Mouse (Mus musculus) midbrain, embryonic 16.5 days (tissue): ENCODE results near the gene Klre1. TPM values are rescaled to one million over a fixed set of nuclear protein-coding genes. Genes with fewer than 3 reads are reported as not detected.

ENCODE experiments used
- ATAC-seq: fragments of 200-750 bp; cut with Nextera tagmentation; 2 replicates; pipeline ENCODE4 v1.8.0; 2017; ENCODE audit warnings: moderate TSS enrichment
- H3K27ac ChIP-seq: fragments of 300-500 bp; sonication (generic); 2 replicates; pipeline ENCODE4 v1.5.1; 2014; ENCODE audit warnings: mild to moderate bottlenecking, low read length, mixed read lengths
- H3K27me3 ChIP-seq: fragments of 300-500 bp; sonication (generic); 2 replicates; pipeline ENCODE4 v1.6.1; 2014; ENCODE audit warnings: low read depth, low read length, mixed read lengths; ENCODE audit not compliant: control insufficient read depth, insufficient read depth
- H3K36me3 ChIP-seq: fragments of 300-500 bp; sonication (generic); 2 replicates; pipeline ENCODE4 v1.6.1; 2014; ENCODE audit warnings: mild to moderate bottlenecking, low read length, moderate library complexity, mixed read lengths; ENCODE audit not compliant: control insufficient read depth, insufficient read depth
- H3K4me1 ChIP-seq: fragments of 300-500 bp; sonication (generic); 2 replicates; pipeline ENCODE4 v1.6.1; 2014; ENCODE audit warnings: mild to moderate bottlenecking, low read length, mixed read lengths; ENCODE audit not compliant: control insufficient read depth, insufficient read depth
- H3K4me2 ChIP-seq: fragments of 300-500 bp; sonication (generic); 2 replicates; pipeline ENCODE4 v1.6.1; 2014; ENCODE audit warnings: mild to moderate bottlenecking, low read length, mixed read lengths
- H3K4me3 ChIP-seq: fragments of 300-500 bp; sonication (generic); 2 replicates; pipeline ENCODE4 v1.5.1; 2014; ENCODE audit warnings: low read depth, mild to moderate bottlenecking, low read length, moderate library complexity, mixed read lengths
- H3K9ac ChIP-seq: fragments of 300-500 bp; sonication (generic); 2 replicates; pipeline ENCODE4 v1.6.1; 2014; ENCODE audit warnings: low read depth, low read length, mixed read lengths
- H3K9me3 ChIP-seq: fragments of 300-500 bp; sonication (generic); replicated peaks from 2 replicates; pipeline ENCODE4 v1.6.1; 2014; ENCODE audit warnings: mild to moderate bottlenecking, low read length, mixed read lengths; ENCODE audit not compliant: control insufficient read depth, poor library complexity, severe bottlenecking
- WGBS: fragments of 180-500 bp; shearing (Covaris S2); extraction: QIAGEN DNeasy Blood & Tissue Kit; methylation state at CpG from one replicate; pipeline ENCODE4 v1.1.7; 2014; 5-methylcytosine and 5-hydroxymethylcytosine counted together
- polyA plus RNA-seq: library from polyadenylated mRNA; unstranded; fragments of >200 nt; fragmentation: Nextera tagmentation; extraction: Ambion mirVana; gene quantifications from 2 replicates; pipeline ENCODE4 v1.2.1, GENCODE M21; 2015

Klre1 gene
- not detected in 2 replicates for polyA plus RNA-seq

DNA sequence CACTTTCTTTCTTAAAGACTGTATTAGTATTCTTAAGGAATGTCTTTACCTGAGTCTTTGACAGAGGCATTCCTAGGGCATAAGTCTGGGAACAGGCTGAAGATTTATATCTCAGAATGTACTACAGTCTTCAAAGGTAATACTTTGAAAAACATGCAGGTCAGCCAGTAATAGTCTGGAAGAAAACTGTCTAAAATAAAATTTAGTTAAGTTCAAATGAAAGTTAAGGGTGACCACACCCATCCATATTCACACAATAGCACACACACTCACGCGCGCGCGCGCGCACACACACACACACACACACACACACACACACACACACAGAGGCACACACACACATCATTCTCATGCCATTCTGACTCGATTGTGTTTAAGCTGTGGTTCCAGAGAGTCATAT, at the start of gene Klre1:
Gene Klre1 (plus strand): TSS at position 301 of the 400 bp plus-strand sequence.
- Histone ChIP-seq H3K4me1 (no peaks in the 10 kb centered on the region), H3K4me3 (no peak within 1 kb of the TSS), H3K27ac (no peak within 1 kb of the TSS), H3K9me3 (no peaks in the 10 kb centered on the region), H3K36me3 (no peaks in the 10 kb centered on the region), H3K9ac (no peak within 1 kb of the TSS), H3K27me3 (no peaks in the 10 kb centered on the region), H3K4me2 (no peak within 1 kb of the TSS)
- ATAC-seq, result no peak
- WGBS, result 91% methylated on average over 8 of the region's 8 CpGs

DNA sequence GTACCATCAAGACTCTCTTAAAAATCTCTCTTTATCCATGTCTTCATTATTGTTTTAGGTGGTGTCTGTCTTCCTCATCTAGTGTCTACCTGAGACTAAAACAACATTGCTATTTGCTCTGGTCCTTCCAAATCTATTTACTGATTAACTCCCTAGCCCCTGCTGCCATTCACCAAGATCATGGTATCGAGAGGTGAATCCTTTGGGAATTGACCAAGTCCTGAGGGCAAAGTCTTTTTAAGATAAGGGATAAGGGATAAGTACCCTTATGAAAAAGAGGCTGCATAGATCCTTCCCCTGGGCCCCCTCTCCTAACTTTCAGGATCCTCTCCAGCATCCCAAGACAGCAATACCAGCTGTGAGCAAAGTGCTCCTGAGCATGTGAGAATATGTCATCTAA, 48.1 kb upstream of the Klre1 start:
- Histone ChIP-seq H3K4me1 (peaks cover 9% of the 10 kb centered on the region), H3K36me3 (no peaks in the 10 kb centered on the region), H3K27ac (no peak overlapping the region), H3K9me3 (no peaks in the 10 kb centered on the region), H3K4me2 (no peak overlapping the region), H3K4me3 (no peak overlapping the region), H3K9ac (no peak overlapping the region), H3K27me3 (no peaks in the 10 kb centered on the region)
- no peak for ATAC-seq
- 81% methylated on average over 1 of the region's 1 CpGs for WGBS

DNA sequence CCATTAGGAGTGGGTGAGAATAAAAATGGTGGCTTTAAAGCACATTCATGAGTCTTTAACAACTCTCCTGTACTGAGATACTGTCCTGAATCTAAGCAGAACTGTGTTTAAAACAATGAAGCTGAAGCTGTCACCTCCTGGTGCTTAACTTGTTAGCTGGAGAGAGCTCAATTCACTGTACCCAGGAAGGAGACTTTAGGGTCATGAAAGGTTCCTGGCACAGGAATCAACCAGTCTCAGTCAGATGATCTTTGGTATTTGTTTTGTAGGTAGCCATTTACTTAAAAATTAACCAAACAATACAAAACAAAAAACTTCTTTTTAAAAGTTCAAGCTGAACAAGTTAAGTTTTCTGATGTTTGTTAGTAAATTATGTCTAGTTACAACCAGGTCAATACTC, 47.4 kb upstream of the Klre1 start:
- no peak overlapping the region for H3K4me3 ChIP-seq
- no peak for ATAC-seq
- no peak overlapping the region for H3K9ac ChIP-seq
- no peaks in the 10 kb centered on the region for H3K27me3 ChIP-seq
- H3K36me3 ChIP-seq, result no peaks in the 10 kb centered on the region
- no peak overlapping the region for H3K27ac ChIP-seq
- peaks cover 15% of the 10 kb centered on the region for H3K4me1 ChIP-seq
- H3K9me3 ChIP-seq, result no peaks in the 10 kb centered on the region
- no peak overlapping the region for H3K4me2 ChIP-seq

DNA sequence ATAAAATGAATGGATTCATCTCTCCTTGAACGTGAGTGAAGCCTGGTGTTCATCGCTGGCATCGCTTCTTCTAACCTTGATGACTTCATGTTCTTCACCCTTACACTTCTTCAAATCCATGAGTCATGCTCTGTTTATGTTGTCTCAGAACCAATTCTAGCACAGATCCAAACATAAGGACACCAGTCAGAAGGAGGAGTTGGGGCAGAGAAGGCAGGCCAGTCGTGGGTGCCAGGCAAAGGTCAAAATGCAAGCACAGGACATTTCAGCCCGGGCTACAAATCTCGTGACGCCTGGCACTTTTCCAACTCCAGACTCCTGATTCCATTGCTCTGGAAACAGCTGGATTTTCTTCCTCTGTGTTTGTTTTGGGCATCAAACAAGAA, 45.2 kb upstream of the Klre1 start:
- 30% methylated on average over 7 of the region's 7 CpGs for WGBS
- no peaks in the 10 kb centered on the region for H3K9me3 ChIP-seq
- H3K36me3 ChIP-seq, result no peaks in the 10 kb centered on the region
- H3K4me1 ChIP-seq, result peaks cover 29% of the 10 kb centered on the region
- H3K27ac ChIP-seq, result peak overlapping the region; percentile 94
- H3K4me3 ChIP-seq, result peak overlapping the region; percentile 88
- peak overlapping the region; percentile 92 for H3K9ac ChIP-seq
- peak; percentile 23 for ATAC-seq
- H3K4me2 ChIP-seq, result peak overlapping the region; percentile 84
- H3K27me3 ChIP-seq, result no peaks in the 10 kb centered on the region

DNA sequence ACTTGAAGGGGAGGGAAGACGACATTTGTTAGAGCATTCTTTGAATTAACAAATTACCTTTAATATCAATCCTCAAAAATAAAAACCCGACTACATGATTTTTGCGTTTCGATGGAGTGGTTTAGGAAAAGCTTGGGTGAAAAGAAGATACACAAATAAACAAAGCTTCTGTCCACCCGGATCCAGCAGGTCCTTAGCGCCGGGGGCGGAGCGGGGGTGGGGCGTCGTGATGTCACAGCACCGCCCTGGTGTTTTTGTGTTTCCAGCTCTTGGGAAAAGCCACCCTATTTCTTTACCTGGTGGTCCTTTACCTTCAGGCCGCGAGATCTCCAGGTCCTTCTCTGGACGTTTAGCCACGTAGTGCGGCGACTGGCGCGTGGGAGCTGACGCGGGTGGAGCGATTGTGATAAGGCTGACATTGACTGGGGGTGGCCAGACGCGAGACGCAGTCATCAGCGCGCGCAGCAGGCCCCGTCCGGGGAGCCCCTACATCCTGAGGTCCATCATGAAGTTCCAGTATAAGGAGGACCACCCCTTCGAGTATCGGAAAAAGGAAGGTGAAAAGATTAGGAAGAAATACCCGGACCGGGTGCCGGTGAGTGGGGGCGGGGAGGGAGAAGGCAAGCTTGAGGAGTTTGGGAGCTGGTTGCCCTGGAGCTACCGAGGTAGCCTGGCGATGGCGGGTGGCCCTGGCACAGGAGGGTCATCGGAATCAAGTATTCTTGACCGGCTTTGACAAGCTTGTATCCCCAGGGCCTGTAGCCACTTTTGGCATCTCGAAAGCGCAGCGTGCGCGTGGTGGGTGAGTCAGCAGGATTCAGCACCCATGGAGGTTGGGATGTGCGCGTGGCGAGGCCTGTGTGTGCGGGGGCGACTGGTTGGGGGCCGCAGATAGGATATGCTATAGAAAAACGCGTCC, 44.5 kb upstream of the Klre1 start, which contains the start of gene Gabarapl1:
Gene Gabarapl1 (plus strand): TSS at position 219 of the 919 bp plus-strand sequence.
- Histone ChIP-seq H3K4me3 (peak within 1 kb of the TSS; percentile 88), H3K9me3 (no peaks in the 10 kb centered on the region), H3K9ac (peak within 1 kb of the TSS; percentile 92), H3K4me2 (peak within 1 kb of the TSS; percentile 84), H3K4me1 (peaks cover 29% of the 10 kb centered on the region), H3K27ac (peak within 1 kb of the TSS; percentile 94), H3K36me3 (peaks cover under 1% of the 10 kb centered on the region; the same call in 1 of the 2 replicates), H3K27me3 (no peaks in the 10 kb centered on the region)
- under 1% methylated on average over 55 of the region's 55 CpGs for WGBS
- ATAC-seq, result peak; percentile 89

DNA sequence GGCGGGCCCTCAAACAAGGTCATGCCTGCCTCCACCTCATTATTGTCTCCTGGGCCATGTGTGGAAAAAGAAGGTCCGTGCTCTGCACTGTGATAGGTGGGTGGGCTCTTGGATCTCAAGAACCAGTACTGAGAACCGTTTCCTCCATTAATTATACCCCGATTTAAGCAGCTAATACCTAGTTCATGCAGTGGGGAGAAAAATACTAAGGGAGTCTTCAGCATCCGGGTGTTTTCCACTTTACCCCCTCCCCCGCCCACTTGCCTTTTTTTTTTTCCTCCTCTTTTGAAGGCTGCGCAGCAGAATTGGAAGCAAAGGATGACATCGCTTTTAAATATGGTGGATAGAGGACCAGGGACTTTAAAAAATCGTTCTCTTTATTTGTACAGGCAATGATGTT, 43.6 kb upstream of the Klre1 start:
- peaks cover 29% of the 10 kb centered on the region for H3K4me1 ChIP-seq
- H3K4me3 ChIP-seq, result peak overlapping the region; percentile 88
- H3K9me3 ChIP-seq, result no peaks in the 10 kb centered on the region
- no peaks in the 10 kb centered on the region for H3K27me3 ChIP-seq
- H3K36me3 ChIP-seq, result peaks cover 7% of the 10 kb centered on the region
- peak overlapping the region; percentile 84 for H3K4me2 ChIP-seq
- WGBS, result 4% methylated on average over 9 of the region's 9 CpGs
- H3K9ac ChIP-seq, result peak overlapping the region; percentile 92
- peak overlapping the region; percentile 94 for H3K27ac ChIP-seq
- peak; percentile 68 for ATAC-seq

DNA sequence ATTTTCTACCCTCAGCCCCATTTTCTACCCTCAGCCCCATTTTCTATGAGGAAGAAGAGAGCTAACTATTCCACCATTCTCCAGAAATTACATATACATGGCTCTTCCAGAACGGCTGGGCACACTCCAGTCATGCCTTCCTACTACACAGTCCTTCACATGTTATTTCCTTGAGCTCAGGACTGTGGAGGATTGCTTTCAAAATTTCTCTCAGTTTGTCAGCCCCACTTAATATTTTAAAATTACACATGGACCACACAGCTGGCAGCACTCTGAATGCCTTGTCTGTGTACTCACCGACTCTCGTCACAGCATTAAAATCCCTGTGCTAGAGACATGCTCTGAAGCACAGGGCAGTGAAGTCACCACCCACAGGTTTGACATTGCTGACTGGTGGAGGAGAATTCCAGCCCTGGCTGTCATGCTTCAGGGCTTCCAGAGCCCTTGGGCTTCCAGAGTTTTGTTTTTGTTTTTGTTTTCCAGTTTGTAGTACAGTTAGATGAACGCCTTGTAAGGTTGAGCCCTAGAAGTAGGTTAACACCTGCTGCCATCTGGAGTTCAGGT, 43.0 kb upstream of the Klre1 start:
- peaks cover 14% of the 10 kb centered on the region for H3K36me3 ChIP-seq
- H3K4me1 ChIP-seq, result peaks cover 29% of the 10 kb centered on the region
- H3K9me3 ChIP-seq, result no peaks in the 10 kb centered on the region
- H3K27ac ChIP-seq, result peak overlapping the region; percentile 94
- H3K27me3 ChIP-seq, result no peaks in the 10 kb centered on the region
- WGBS, result 26% methylated on average over 4 of the region's 4 CpGs
- H3K4me3 ChIP-seq, result peak overlapping the region; percentile 88
- H3K4me2 ChIP-seq, result peak overlapping the region; percentile 84
- peak overlapping the region; percentile 92 for H3K9ac ChIP-seq
- peak; percentile 33 for ATAC-seq

DNA sequence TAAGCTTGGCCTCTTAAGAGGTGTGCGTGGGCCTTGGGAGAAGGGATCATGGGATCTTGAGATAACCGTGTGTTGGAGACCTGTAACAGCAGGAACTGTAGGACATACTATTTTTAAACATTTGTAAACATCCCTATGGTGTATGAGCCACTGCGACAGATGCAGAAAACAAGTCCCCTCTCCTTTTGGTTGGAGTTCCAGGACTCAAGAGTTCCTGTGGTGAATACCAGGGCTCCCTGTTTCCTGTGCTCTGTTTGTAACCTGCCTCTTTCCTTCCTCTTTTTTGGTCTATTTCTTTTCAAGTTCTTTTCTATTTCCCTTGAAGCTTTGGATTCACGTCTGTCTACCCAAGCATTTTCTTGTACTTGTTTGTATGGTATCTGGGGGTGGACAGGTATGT, 42.0 kb upstream of the Klre1 start:
- peak overlapping the region; percentile 88 for H3K4me3 ChIP-seq
- no peaks in the 10 kb centered on the region for H3K9me3 ChIP-seq
- ATAC-seq, result no peak
- H3K4me1 ChIP-seq, result peaks cover 29% of the 10 kb centered on the region
- no peak overlapping the region for H3K27ac ChIP-seq
- H3K4me2 ChIP-seq, result peak overlapping the region; percentile 84
- 85% methylated on average over 4 of the region's 4 CpGs for WGBS
- H3K27me3 ChIP-seq, result no peaks in the 10 kb centered on the region
- no peak overlapping the region for H3K9ac ChIP-seq
- peaks cover 20% of the 10 kb centered on the region for H3K36me3 ChIP-seq

DNA sequence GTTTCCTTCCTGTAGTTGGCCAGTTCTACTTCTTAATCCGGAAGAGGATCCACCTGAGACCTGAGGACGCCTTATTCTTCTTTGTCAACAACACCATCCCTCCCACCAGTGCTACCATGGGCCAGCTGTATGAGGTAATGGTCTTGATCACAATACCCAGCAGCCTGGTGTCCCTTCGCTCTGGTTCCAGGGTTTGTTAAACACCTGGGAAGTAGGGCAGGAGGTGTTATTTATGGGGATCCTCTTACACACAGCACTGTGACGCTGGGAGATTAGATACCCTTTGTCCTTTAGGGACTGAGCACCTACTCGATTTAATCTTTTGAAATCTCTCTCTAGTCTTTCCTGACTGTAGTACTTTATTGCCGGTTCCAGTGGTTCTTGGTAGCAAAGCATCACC, 39.1 kb upstream of the Klre1 start:
- H3K4me2 ChIP-seq, result no peak overlapping the region
- peaks cover 23% of the 10 kb centered on the region for H3K4me1 ChIP-seq
- no peak for ATAC-seq
- H3K9ac ChIP-seq, result no peak overlapping the region
- H3K27ac ChIP-seq, result no peak overlapping the region
- H3K36me3 ChIP-seq, result peaks cover 28% of the 10 kb centered on the region
- no peaks in the 10 kb centered on the region for H3K9me3 ChIP-seq
- H3K27me3 ChIP-seq, result no peaks in the 10 kb centered on the region
- 86% methylated on average over 6 of the region's 6 CpGs for WGBS
- no peak overlapping the region for H3K4me3 ChIP-seq
